Comparison of ENCODE assay signal across 15 mouse cellular contexts in genomic region chr14:21929048-21929447, GRCm38 (mm10).
"Had no signal": no experiment of that assay in that cellular context is flagged by ENCODE, and none has a peak within 500 bp of the region (broad histone marks: within the 10 kb centered on the region; RNA-seq: fewer than 3 reads in every experiment).

No protein-coding gene starts in this region.

- ATAC-seq: hindbrain, embryonic 16.5 days; intestine, embryonic 16.5 days; liver, embryonic 12.5 days had no signal

- DNase-seq: gastrocnemius, postnatal 14 days; gastrocnemius, postnatal 36 days; heart, postnatal 14 days; heart, postnatal 36 days; kidney, adult 11 months; kidney, adult 2 months; kidney, adult 9 months; kidney, postnatal 14 days; kidney, postnatal 36 days; layer of hippocampus, adult 9-11 months; layer of hippocampus, postnatal 36 days; left cerebral cortex, postnatal 4 days had no signal
